Mouse (Mus musculus) ovary, postnatal 14 days (tissue): ENCODE data around the gene Dctd.
"Not testable (repeated sequence)": the region's sequence is repeated elsewhere in the genome, so short reads cannot be mapped to it uniquely, and the experiment has no call there.

Experiments used
- DNase-seq: peaks from one replicate; pipeline ENCODE4 v3.0.0; 2022; ENCODE audit warnings: low spot score

Gene Dctd

DNA sequence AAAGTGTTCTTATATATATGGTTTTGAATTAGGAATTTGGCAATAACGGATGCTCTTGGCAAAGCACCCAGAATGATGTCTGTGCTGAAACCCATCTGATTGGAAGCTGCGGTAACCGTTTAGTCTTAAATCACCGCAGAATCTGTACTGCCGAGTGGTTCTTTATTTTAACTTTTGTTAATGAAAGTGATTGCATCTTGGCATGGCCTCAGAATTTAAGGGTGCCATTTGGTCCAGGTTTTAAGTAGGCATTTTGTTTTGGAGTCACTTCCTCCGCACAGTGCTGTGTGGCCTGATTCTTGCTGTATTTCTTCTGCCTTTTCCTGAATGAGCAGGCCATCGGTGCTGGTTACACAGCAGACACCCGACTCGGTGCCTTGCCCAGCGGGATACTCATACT is 47.6 kb downstream of the Dctd start:
- DNase-seq = no peak

GRCm38 (mm10) chr8:48152062-48152738 is 53.3 kb downstream of the Dctd start:
- DNase-seq = peak; percentile 19

GRCm38 (mm10) chr8:48153360-48154121 is 54.6 kb downstream of the Dctd start:
- DNase-seq = peak; percentile 34

GRCm38 (mm10) chr8:48157718-48158117 is 58.8 kb downstream of the Dctd start:
- no peak for DNase-seq

DNA sequence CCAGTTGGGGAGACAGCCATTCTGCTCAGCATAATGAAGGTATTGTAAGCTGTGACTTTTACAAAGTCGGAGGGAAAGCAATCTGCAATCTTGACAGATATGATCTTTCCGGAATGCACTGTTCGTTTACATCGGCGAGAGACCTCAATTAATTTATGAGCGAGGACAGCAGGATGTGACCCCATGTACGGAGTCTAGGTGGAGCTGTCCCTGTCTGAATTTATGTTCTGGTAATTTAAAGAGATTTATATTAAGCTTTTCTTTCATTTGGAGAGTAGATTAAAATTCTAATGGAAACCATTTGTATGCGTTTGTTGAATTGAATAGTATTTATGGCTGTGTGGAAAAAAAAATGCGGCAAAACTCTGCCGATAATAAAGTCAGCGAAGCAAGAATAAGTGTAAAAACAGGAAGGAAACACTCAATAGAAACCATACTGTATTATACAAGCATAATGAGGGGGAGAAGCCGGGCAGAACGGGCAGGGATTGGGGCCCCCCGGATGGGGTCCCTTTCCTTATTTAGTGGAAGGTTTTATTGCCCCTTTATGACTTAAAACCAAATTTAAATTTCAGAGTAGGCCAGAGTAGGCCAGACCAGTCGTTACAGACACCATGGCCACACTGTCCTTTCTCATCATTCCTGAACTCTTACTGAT is 59.8 kb downstream of the Dctd start:
- no peak for DNase-seq

DNA sequence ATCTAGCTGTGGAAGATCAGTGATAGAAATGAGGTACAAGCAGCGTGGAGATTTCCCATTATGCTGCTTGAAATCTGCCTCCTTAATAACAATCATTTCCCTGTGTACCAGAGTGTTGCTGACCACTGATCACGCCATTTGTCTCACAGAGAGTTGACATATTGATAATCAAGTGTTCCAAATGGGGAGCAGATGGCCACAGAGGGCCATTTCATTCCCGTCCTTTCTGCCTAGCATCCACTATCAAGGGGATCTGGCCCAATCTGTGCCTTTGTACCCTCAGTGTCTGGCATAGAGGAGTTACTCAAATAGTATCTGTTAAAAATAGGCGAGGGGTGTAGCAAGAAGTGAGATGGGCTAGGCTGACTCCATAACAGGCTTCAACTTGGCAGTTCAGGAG is 78.5 kb downstream of the Dctd start:
- DNase-seq = no peak

DNA sequence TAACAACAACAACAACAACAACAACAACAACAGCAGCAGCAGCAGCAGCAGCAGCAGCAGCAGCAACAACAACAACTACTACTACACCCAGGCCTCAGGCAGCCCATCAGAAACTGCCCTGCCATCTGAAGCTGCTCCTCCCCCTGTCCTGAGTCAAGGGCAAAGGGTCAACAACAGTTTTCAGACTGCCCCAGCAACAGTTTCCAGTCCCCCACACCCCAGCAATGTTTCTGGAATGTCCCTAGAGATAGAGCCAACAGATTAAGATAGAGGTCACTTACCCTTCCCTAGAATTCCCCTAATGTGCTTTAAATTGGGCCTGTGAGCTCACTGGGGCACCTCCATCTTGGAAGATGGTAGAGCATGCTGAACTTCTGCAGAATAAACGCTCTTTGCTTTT is 79.0 kb downstream of the Dctd start:
- DNase-seq = no peak

- DNase-seq = no peak
Observed at GRCm38 (mm10) chr8:48178993-48179392, 80.1 kb downstream of the Dctd start.

DNA sequence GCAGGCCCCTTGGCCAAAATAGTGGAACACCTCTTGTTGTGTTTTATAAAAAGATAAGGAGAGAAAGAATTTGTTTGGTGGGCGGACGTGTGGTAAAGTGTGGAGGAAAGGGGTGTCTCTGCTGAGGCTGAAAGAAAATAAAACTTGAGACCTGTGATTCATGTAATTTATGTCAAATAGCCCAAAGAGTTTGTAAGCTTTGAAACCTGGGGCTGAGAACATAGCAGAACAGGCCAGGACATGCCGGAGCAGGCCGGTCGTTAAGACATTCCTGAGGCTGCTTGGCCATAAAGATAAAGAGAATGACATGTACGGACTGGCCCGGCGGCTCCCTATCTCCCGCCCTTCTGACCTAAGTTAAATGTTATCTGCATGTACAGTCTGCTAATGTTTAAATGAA is 81.3 kb downstream of the Dctd start:
- not testable (repeated sequence) for DNase-seq

GRCm38 (mm10) chr8:48181000-48181399 is 82.1 kb downstream of the Dctd start:
- DNase-seq = no peak

GRCm38 (mm10) chr8:48183758-48184157 is 84.9 kb downstream of the Dctd start:
- DNase-seq = no peak

DNA sequence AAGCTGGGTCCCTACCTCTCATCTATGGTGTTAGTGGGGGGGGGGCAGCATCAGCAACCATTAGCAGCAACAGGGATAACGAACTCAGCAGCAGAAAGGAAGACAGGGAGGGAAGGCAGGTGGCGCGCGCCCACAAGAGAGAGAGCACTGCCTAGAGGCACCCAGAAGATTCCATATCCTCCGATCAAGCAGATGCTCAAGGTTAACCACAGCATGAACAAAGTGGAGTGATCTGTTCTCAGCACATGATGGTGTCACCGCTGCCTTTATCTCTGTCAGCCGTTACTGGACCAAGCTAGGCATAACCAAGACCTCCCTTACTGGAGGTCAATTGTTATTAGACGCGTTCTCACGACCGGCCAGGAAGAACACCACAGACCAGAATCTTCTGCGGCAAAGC is 89.7 kb downstream of the Dctd start:
- DNase-seq = no peak

DNA sequence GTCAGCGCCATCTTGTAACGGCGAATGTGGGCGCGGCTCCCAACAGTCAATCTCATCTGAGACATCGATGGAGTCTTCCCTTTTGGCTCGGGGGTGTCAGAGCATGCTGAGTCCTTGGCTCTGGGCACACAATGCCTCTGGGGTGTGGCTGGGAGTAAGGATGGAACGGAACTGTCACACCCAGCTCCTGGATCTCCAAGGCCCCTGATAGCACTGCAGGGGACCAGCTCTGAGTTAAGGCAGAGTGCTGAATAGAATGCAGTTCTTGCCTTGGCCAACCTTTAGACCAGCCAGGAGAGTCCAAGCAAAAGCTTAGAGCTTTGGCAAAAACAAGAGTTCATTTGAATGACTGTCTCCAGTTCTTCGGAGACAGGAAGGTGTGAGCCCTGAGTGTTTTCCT is 97.1 kb downstream of the Dctd start:
- no peak for DNase-seq

- DNase-seq = no peak
Observed at GRCm38 (mm10) chr8:48199171-48199570, 100.3 kb downstream of the Dctd start.

DNA sequence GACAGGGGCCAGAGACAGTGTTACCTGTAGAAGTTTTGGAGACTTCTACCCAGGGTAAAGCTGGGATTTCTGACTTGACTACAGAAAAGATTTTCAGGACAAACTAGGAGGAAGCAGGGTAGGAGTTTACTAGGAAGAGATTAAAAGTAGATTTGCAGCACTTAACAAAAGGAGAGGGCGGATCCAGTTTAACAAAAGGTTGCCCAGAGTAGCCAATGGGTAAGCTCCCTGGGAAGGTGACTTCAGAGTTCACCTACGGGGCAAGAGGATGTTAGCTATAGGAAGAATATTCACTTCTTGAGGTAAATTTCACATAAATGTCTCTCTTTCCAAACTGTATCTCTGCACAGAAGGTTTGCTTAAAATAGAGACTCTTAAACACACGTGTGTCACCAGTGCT is 103.7 kb downstream of the Dctd start:
- no peak for DNase-seq
